Mouse (Mus musculus) bone marrow macrophage, adult 2 months (primary cell): Measurements from ENCODE around the gene Akap5. TPM values are rescaled to one million over a fixed set of nuclear protein-coding genes. Genes with fewer than 3 reads are reported as not detected.

Experiments
- H3K27ac ChIP-seq: 2 replicates; pipeline ENCODE4 v1.5.1; 2012; ENCODE audit warnings: low read depth, low read length; ENCODE audit not compliant: insufficient read depth
- H3K4me1 ChIP-seq: 2 replicates; pipeline ENCODE4 v1.6.1; 2012; ENCODE audit warnings: low read length; ENCODE audit not compliant: control insufficient read depth, insufficient read depth
- H3K4me3 ChIP-seq: 2 replicates; pipeline ENCODE4 v1.5.1; 2012; ENCODE audit warnings: mild to moderate bottlenecking, low read length, moderate library complexity; ENCODE audit not compliant: insufficient read depth
- CTCF ChIP-seq: IDR thresholded peaks from 2 replicates; pipeline ENCODE4 v1.5.1; 2012; ENCODE audit warnings: low read depth, mild to moderate bottlenecking, low read length, moderate library complexity
- POLR2A ChIP-seq: IDR thresholded peaks from 2 replicates; pipeline ENCODE4 v1.6.1; 2012; ENCODE audit warnings: mild to moderate bottlenecking, low read depth, low read length, borderline replicate concordance
- polyA plus RNA-seq: library from polyadenylated mRNA; stranded (reverse); fragments of >200 nt; gene quantifications from 2 replicates; pipeline ENCODE4 v1.2.4, GENCODE M21; 2012; ENCODE audit not compliant: missing spikeins, insufficient read depth, insufficient read length

Gene Akap5
- polyA plus RNA-seq, 1 experiment = not detected

DNA sequence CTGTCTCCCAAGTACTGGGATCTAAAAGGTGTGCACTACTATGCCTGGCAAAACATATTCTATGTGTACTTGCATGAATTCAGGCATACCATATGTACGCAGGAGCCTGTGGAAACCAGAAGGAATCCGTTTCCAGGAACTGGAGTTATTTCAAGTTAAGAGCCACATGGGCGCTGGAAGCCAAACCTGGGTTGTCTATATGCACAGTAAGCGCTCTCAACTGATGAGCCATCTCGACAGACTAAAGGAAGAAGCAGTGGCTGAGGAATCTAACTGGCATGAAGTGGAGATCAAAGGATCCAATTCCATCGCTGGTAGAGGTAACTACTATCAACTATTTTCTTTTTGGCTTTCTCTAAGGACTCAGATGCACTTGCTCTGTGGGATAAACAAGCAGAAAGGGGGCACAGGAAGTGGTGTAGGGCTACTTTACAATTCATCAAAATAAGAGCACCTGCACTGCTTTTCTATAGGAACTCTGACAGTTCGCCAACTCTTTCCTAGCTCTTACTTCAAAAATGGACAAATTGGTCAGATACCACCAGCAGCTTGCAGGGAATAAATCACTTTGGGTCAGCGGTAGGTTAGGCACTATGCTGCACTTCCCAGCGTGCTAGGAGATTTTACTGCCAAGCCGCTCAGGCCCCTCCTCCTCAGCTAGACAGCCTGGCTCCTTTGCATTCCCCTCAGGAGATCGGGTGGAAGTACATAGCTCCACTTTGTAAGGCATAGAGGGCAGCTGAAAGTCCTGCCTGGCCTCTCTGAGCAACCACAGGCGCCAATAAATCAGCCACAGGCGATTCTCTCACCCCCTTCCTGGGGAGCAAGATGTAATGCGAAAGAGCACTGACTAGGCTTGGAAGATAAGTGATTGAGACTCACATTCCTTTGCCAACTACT lies 42.7 kb downstream of the Akap5 start:
- H3K27ac ChIP-seq = no peak overlapping the region
- H3K4me1 ChIP-seq = peaks cover 25% of the 10 kb centered on the region
- no peak for TF ChIP-seq POLR2A
- no peak for TF ChIP-seq CTCF
- H3K4me3 ChIP-seq = peak overlapping the region; percentile 22

DNA sequence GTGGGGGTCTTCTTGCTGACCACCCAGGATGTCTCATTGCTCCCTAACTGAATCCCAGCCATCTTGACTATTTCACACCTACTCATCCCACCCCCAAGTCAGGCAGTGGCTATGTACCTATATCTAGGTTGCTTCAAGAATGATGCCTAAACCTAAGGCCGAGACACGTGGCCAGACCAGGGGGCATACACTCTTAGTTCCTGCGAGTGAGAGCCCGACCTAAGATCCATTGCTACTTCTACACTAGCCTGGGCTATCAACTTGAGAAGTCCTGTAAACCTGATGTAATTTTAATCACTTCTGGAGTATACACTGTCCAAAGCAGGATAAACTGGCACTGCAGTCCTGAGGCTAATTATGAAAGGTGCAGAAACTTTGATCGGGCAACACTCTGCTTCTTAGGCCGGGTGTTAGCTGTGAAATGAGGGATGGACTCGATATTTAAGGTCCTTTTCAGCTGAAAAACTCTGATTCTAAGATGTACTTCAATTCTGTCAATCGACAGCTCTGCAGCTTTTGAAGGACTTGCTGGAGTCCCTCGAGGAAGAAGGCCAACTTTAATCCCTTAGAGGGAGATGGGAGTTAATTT lies 43.6 kb downstream of the Akap5 start:
- Histone ChIP-seq H3K27ac (peak overlapping the region; percentile 93), H3K4me3 (peak overlapping the region; percentile 83), H3K4me1 (peaks cover 29% of the 10 kb centered on the region)
- TF ChIP-seq CTCF (no peak), POLR2A (no peak)

- TF ChIP-seq POLR2A (no peak), CTCF (no peak; the same call in 1 of the 2 replicates)
- Histone ChIP-seq H3K4me1 (peaks cover 29% of the 10 kb centered on the region), H3K4me3 (peak overlapping the region; percentile 83), H3K27ac (peak overlapping the region; percentile 93)
Measured at GRCm38 (mm10) chr12:76368790-76369205, 44.1 kb downstream of the Akap5 start.

DNA sequence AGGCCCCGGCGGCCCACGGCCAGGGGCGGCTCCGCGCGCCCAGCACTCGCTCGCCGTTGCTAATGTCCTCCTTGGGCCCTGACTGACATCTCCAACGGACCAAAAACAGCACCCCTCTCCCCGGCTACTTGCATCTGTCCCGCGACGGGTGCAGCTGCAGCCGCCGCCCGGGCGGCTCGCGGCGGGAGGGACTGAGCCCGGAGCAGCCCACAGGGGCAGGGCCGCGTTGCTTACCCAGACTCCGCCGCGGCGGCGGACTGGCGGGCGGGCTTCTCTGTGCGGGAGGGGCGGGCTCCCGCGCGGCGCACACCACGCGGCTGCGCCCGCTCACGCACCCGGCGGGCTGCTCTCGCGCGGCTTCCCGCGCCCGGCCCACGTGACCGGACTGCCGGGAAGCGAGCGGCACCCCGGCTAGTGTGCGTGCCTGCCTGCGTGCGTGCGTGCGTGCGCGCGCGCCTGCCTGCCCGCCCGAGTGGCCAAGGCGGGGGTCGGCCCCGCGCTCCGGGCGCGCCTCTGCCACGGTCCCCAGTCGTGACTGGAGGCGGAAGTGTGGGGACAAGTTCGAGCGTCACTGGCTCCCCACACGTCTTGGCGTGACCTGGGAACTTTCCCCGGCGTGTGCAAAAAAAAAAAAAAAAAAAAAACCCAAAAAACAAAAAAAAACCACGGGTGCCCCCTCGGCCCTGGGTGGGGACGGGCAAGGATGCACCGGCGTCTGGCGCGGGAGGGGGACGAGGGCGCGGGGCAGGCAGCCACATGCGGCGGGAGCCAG lies 44.7 kb downstream of the Akap5 start, which contains the start of gene Zbtb25:
Zbtb25 (minus strand) TSS at position 397 of the 772 bp plus-strand sequence.
- TF ChIP-seq POLR2A (no peak), CTCF (no peak)
- peak within 1 kb of the TSS; percentile 93 for H3K27ac ChIP-seq
- peak within 1 kb of the TSS; percentile 83 for H3K4me3 ChIP-seq
- peaks cover 34% of the 10 kb centered on the region for H3K4me1 ChIP-seq

DNA sequence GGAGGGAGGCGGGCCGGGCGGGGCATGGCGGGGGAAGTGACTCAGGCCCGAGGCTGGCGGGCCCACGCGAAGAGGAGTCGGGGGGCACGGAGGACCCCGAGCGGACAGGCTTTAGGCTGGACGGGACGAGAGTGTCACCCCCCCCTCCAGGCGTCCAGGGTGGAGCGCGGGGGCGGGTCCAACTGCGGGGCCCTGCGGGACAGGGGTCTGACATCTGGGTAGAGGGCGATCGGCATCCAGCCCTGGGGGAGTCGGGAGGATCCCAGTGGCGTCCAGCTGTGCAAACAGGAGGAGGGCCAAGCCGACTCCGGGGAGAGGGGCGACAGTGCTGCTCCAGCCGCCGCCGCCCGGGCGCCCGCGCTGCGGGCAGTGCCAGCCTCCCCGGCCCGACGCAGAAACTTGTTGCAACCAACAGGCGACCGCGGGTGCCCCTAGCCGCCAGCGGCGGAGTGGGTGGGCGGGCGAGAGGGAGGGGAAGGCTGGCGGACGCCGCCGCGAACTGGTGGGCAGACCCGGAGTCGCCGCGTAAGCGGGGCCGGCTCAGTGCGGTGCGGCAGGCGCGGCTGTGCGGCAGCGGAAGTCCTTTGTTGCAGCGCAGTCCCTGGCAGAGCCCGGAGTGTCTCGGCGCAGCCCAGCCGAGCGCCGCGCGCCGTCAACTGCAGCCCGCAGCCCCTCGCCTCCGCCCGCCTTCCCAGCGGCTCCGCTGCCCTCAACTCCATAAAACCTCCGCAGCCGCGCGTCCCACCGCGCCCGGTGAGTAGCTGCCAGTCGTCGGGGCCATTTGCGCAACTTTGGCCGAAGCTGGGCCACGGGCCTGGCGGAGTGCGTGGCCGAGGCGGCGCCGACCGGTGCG lies 45.5 kb downstream of the Akap5 start, which contains the start of gene Zbtb1:
Zbtb1 (plus strand) TSS at position 289 of the 853 bp plus-strand sequence.
- H3K4me3 ChIP-seq = peak within 1 kb of the TSS; percentile 83
- peaks cover 37% of the 10 kb centered on the region for H3K4me1 ChIP-seq
- peak within 1 kb of the TSS; percentile 93 for H3K27ac ChIP-seq
- TF ChIP-seq CTCF (no peak), POLR2A (no peak)

GRCm38 (mm10) chr12:76370831-76371571 lies 46.3 kb downstream of the Akap5 start:
- Histone ChIP-seq H3K4me1 (peaks cover 39% of the 10 kb centered on the region), H3K4me3 (peak overlapping the region; percentile 83), H3K27ac (peak overlapping the region; percentile 93)
- TF ChIP-seq POLR2A (no peak), CTCF (no peak)

DNA sequence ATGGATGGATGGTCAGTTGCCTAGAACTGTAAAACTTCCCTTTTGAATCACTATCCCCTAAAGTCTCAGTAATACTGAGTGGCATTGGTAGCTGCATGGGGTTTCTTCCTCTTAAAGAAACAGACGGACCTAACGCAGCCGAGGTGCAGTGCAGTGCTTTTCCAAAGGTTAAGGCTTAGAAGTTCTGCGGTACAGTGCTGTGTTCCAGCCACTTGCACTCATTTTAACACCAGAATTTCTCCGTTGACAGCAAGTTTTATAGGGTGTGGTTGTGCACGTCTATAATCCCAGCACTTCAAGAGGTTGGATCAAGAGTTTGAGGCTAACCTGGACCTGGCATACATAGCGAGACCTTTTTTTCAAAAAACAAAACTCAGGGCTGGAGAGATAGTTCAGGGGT lies 47.4 kb downstream of the Akap5 start:
- Histone ChIP-seq H3K4me1 (peaks cover 43% of the 10 kb centered on the region), H3K4me3 (peak overlapping the region; percentile 83), H3K27ac (peak overlapping the region; percentile 53)
- TF ChIP-seq POLR2A (no peak), CTCF (no peak)
